Mouse (Mus musculus): ENCODE results near the gene Ube2f. TPM values are rescaled to one million over a fixed set of nuclear protein-coding genes. Genes with fewer than 3 reads are reported as not detected.

Ube2f gene
- polyA plus RNA-seq, 1 experiment from 2014 or later = 67.6 TPM

DNA sequence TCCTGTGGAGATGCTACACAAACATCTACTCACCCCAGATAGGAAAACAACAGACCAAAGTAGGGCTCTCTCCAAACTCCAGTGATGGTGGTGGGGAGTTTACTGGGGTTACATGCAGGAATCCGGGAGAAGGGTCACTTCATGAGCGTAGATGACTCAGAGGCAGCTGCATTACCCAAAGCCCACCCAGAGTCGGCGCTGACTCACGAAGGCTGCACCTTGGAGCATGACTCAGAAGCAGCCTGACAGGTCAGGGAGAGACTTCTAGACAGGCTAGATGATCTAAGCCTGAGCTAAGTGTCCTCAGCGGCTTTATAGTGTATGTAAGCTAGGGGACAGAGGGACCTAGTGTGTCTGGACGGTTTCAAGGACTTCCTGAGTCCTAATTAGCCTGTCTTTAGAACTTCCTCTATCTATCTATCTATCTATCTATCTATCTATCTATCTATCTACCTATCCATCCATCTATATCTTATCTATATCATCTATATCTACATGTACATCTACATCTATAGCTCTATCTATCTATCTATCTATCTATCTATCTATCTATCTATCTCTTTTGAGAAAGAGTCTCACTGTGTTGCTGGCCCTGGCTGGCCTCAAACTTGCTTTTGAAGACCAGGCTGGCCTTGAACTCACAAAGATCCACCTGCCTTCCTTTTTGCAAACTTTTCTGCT lies 30.3 kb upstream of the Ube2f start:
- 0 out of 2 replicates have a peak, but pooled peaks cover 5% of the 10 kb centered on the region for H3K36me3 ChIP-seq (ENCODE audit: control insufficient read depth, insufficient read depth, low read length)
- H3K4me2 ChIP-seq (ENCODE audit: low read length) = no peak overlapping the region
- no peak overlapping the region for H3K4me3 ChIP-seq (ENCODE audit: control insufficient read depth in 1 of 2, insufficient read depth in 1 of 2, low read depth in 1 of 2, low read length in 2 of 2)
- H3K27me3 ChIP-seq (ENCODE audit: control insufficient read depth, insufficient read depth, low read length) = no peaks in the 10 kb centered on the region
- H3K27ac ChIP-seq (replicated peaks in 1 of 2; ENCODE audit: control insufficient read depth in 1 of 2, insufficient read depth in 1 of 2, low read depth in 2 of 2, low read length in 2 of 2) = no peak overlapping the region
- 76% methylated on average over 7 of the region's 7 CpGs for WGBS
- H3K9me3 ChIP-seq (ENCODE audit: control insufficient read depth, low read length) = no peaks in the 10 kb centered on the region
- no peak for ATAC-seq (ENCODE audit: insufficient number of reproducible peaks, insufficient read depth, low FRiP score, low read depth)
- no peak overlapping the region for H3K9ac ChIP-seq (ENCODE audit: low read length)
- peaks cover 28 to 36% of the 10 kb centered on the region in 2 experiments for H3K4me1 ChIP-seq (ENCODE audit: control insufficient read depth in 2 of 2, insufficient read depth in 2 of 2, low read length in 2 of 2)

DNA sequence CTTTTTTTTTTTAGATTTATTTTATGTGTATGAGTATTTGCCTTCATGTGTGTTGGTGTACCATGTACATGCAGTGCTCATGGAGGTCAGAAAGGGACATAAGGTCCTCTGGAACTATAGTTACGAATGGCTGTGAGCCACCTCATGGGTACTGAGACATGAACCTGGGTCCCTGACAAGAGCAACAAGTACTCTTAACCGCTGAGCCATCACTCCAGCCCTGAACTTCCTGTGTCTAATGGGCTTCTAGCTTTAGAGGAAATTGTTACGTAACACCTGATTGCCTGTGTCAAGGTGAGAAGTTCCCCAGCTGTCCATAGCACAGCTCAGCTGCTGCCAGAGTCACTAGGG lies 29.8 kb upstream of the Ube2f start:
- no peaks in the 10 kb centered on the region for H3K9me3 ChIP-seq (ENCODE audit: control insufficient read depth, low read length)
- no peak overlapping the region for H3K4me2 ChIP-seq (ENCODE audit: low read length)
- WGBS = 84% methylated on average over 3 of the region's 3 CpGs
- H3K27me3 ChIP-seq (ENCODE audit: control insufficient read depth, insufficient read depth, low read length) = no peaks in the 10 kb centered on the region
- H3K9ac ChIP-seq (ENCODE audit: low read length) = no peak overlapping the region
- peaks cover 23 to 30% of the 10 kb centered on the region in 2 experiments for H3K4me1 ChIP-seq (ENCODE audit: control insufficient read depth in 2 of 2, insufficient read depth in 2 of 2, low read length in 2 of 2)
- no peak overlapping the region for H3K4me3 ChIP-seq (ENCODE audit: control insufficient read depth in 1 of 2, insufficient read depth in 1 of 2, low read depth in 1 of 2, low read length in 2 of 2)
- 0 out of 2 replicates have a peak, but pooled peaks cover 5% of the 10 kb centered on the region for H3K36me3 ChIP-seq (ENCODE audit: control insufficient read depth, insufficient read depth, low read length)
- H3K27ac ChIP-seq (replicated peaks in 1 of 2; ENCODE audit: control insufficient read depth in 1 of 2, insufficient read depth in 1 of 2, low read depth in 2 of 2, low read length in 2 of 2) = no peak overlapping the region
- no peak for ATAC-seq (ENCODE audit: insufficient number of reproducible peaks, insufficient read depth, low FRiP score, low read depth)

- H3K4me1 ChIP-seq (ENCODE audit: control insufficient read depth in 2 of 2, insufficient read depth in 2 of 2, low read length in 2 of 2) = peaks cover 11 to 13% of the 10 kb centered on the region in 2 experiments; a peak in 2 of 4 replicates
- H3K9ac ChIP-seq (ENCODE audit: low read length) = no peak overlapping the region
- WGBS = 75% methylated on average over 4 of the region's 4 CpGs
- H3K27ac ChIP-seq (replicated peaks in 1 of 2; ENCODE audit: control insufficient read depth in 1 of 2, insufficient read depth in 1 of 2, low read depth in 2 of 2, low read length in 2 of 2) = no peak overlapping the region
- H3K4me3 ChIP-seq (ENCODE audit: control insufficient read depth in 1 of 2, insufficient read depth in 1 of 2, low read depth in 1 of 2, low read length in 2 of 2) = no peak overlapping the region
- no peak overlapping the region for H3K4me2 ChIP-seq (ENCODE audit: low read length)
- no peak for ATAC-seq (ENCODE audit: insufficient number of reproducible peaks, insufficient read depth, low FRiP score, low read depth)
- H3K27me3 ChIP-seq (ENCODE audit: control insufficient read depth, insufficient read depth, low read length) = no peaks in the 10 kb centered on the region
- H3K36me3 ChIP-seq (ENCODE audit: control insufficient read depth, insufficient read depth, low read length) = 0 out of 2 replicates have a peak, but pooled peaks cover 5% of the 10 kb centered on the region
- H3K9me3 ChIP-seq (ENCODE audit: control insufficient read depth, low read length) = no peaks in the 10 kb centered on the region
Observed at GRCm38 (mm10) chr1:91226562-91226961, 23.5 kb upstream of the Ube2f start.

DNA sequence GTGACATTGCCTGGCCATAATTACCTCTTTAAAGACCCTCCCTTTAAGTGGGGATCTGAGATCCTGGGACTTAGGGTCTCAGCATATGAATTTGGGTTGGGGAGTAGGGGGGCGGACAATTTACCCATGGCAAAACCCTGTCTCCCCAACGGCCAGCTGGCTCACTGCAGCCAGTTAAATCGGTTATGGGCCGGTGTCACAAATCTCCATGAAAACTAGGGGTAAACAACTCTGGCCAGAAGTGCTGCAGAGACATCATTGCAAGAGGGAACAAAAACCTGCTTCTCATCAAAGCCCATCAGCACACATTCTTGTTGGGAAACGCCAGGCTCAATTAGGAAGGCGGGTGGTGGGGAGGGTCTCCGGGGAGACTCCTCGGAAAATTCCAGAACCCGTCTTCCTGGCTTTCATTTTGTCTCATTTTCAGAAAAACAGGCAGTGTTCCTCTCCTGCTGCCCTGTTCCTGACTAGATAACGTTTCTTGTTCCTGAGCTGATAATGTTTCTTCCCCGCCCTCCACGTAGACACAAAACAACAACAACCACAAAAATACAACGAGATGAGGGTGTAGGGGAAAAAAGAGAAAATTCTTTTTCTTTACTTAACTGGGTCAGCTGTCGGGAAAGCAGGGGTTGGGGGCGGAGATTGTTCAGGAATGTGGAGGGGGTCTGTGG lies 22.6 kb upstream of the Ube2f start:
- no peak for ATAC-seq (ENCODE audit: insufficient number of reproducible peaks, insufficient read depth, low FRiP score, low read depth)
- 37% methylated on average over 15 of the region's 15 CpGs for WGBS
- Histone ChIP-seq H3K4me3 (ENCODE audit: control insufficient read depth in 1 of 2, insufficient read depth in 1 of 2, low read depth in 1 of 2, low read length in 2 of 2) (no peak overlapping the region), H3K9me3 (ENCODE audit: control insufficient read depth, low read length) (no peaks in the 10 kb centered on the region), H3K4me1 (ENCODE audit: control insufficient read depth in 2 of 2, insufficient read depth in 2 of 2, low read length in 2 of 2) (peaks cover 11 to 13% of the 10 kb centered on the region in 2 experiments; a peak in 2 of 4 replicates), H3K27ac (replicated peaks in 1 of 2; ENCODE audit: control insufficient read depth in 1 of 2, insufficient read depth in 1 of 2, low read depth in 2 of 2, low read length in 2 of 2) (peak overlapping the region; percentile 16 to 29; a peak in 3 of 4 replicates), H3K27me3 (ENCODE audit: control insufficient read depth, insufficient read depth, low read length) (no peaks in the 10 kb centered on the region), H3K4me2 (ENCODE audit: low read length) (no peak overlapping the region), H3K9ac (ENCODE audit: low read length) (no peak overlapping the region), H3K36me3 (ENCODE audit: control insufficient read depth, insufficient read depth, low read length) (0 out of 2 replicates have a peak, but pooled peaks cover 5% of the 10 kb centered on the region)

DNA sequence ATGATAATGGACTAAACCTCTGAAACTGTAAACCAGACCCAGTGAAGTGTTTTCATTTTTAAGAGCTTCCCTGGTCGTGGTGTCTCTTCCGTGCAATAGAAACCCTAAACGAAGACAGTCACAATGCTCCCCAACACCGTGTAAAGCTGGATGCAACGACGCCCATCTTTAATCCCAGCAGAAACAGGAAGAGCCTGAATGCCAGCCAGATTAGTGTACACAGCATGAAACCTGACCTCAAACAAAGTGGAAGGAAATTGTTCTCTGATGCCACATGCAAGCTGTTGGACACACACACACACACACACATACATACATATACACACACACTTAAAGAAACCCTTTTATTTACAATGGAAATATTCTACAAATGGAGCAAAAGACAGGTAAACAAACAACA lies 19.0 kb upstream of the Ube2f start:
- Histone ChIP-seq H3K4me3 (ENCODE audit: control insufficient read depth in 1 of 2, insufficient read depth in 1 of 2, low read depth in 1 of 2, low read length in 2 of 2) (no peak overlapping the region), H3K27ac (replicated peaks in 1 of 2; ENCODE audit: control insufficient read depth in 1 of 2, insufficient read depth in 1 of 2, low read depth in 2 of 2, low read length in 2 of 2) (no peak overlapping the region), H3K27me3 (ENCODE audit: control insufficient read depth, insufficient read depth, low read length) (no peaks in the 10 kb centered on the region), H3K9ac (ENCODE audit: low read length) (no peak overlapping the region), H3K4me2 (ENCODE audit: low read length) (no peak overlapping the region), H3K4me1 (ENCODE audit: control insufficient read depth in 2 of 2, insufficient read depth in 2 of 2, low read length in 2 of 2) (peaks cover 11 to 13% of the 10 kb centered on the region in 2 experiments; a peak in 2 of 4 replicates), H3K9me3 (ENCODE audit: control insufficient read depth, low read length) (no peaks in the 10 kb centered on the region), H3K36me3 (ENCODE audit: control insufficient read depth, insufficient read depth, low read length) (no peaks in the 10 kb centered on the region)
- no peak for ATAC-seq (ENCODE audit: insufficient number of reproducible peaks, insufficient read depth, low FRiP score, low read depth)
- WGBS = 69% methylated on average over 6 of the region's 6 CpGs

GRCm38 (mm10) chr1:91231896-91232295 lies 18.2 kb upstream of the Ube2f start:
- no peaks in the 10 kb centered on the region for H3K27me3 ChIP-seq (ENCODE audit: control insufficient read depth, insufficient read depth, low read length)
- no peak overlapping the region for H3K9ac ChIP-seq (ENCODE audit: low read length)
- H3K4me3 ChIP-seq (ENCODE audit: control insufficient read depth in 1 of 2, insufficient read depth in 1 of 2, low read depth in 1 of 2, low read length in 2 of 2) = no peak overlapping the region
- WGBS = 56% methylated on average over 5 of the region's 5 CpGs
- H3K9me3 ChIP-seq (ENCODE audit: control insufficient read depth, low read length) = no peaks in the 10 kb centered on the region
- peaks cover 11 to 13% of the 10 kb centered on the region in 2 experiments; a peak in 2 of 4 replicates for H3K4me1 ChIP-seq (ENCODE audit: control insufficient read depth in 2 of 2, insufficient read depth in 2 of 2, low read length in 2 of 2)
- ATAC-seq (ENCODE audit: insufficient number of reproducible peaks, insufficient read depth, low FRiP score, low read depth) = no peak
- H3K4me2 ChIP-seq (ENCODE audit: low read length) = no peak overlapping the region
- H3K27ac ChIP-seq (replicated peaks in 1 of 2; ENCODE audit: control insufficient read depth in 1 of 2, insufficient read depth in 1 of 2, low read depth in 2 of 2, low read length in 2 of 2) = no peak overlapping the region
- no peaks in the 10 kb centered on the region for H3K36me3 ChIP-seq (ENCODE audit: control insufficient read depth, insufficient read depth, low read length)

DNA sequence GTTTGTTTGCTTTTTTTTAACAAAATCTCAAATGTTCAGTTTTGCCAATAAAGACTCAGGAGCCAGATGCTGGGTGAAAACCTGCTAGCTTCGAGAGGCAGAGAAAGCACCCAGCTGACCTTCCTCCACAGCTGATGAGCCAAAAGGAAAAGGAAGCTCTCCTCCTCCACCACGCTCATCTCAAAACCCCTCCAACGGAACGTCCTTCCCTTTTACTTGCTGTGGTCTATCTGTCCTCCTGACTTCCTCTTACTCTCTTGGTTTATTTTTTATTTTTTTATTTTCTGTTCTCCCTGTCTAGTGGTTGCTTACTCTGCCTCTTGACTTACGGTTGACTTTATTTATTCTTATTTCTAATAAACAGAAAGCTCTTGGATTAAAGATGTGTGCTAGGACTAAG lies 14.7 kb upstream of the Ube2f start:
- H3K4me2 ChIP-seq (ENCODE audit: low read length) = no peak overlapping the region
- ATAC-seq (ENCODE audit: insufficient number of reproducible peaks, insufficient read depth, low FRiP score, low read depth) = no peak
- 67% methylated on average over 5 of the region's 5 CpGs for WGBS

More for the DNA sequence above, 14.7 kb upstream of the Ube2f start:
- Histone ChIP-seq H3K36me3 (ENCODE audit: control insufficient read depth, insufficient read depth, low read length) (no peaks in the 10 kb centered on the region), H3K4me3 (ENCODE audit: control insufficient read depth in 1 of 2, insufficient read depth in 1 of 2, low read depth in 1 of 2, low read length in 2 of 2) (no peak overlapping the region), H3K4me1 (ENCODE audit: control insufficient read depth in 2 of 2, insufficient read depth in 2 of 2, low read length in 2 of 2) (no peaks in the 10 kb centered on the region), H3K27ac (replicated peaks in 1 of 2; ENCODE audit: control insufficient read depth in 1 of 2, insufficient read depth in 1 of 2, low read depth in 2 of 2, low read length in 2 of 2) (no peak overlapping the region), H3K9ac (ENCODE audit: low read length) (no peak overlapping the region), H3K9me3 (ENCODE audit: control insufficient read depth, low read length) (no peaks in the 10 kb centered on the region), H3K27me3 (ENCODE audit: control insufficient read depth, insufficient read depth, low read length) (no peaks in the 10 kb centered on the region)

All from heart, embryonic 14.5 days (tissue).